29 mouse cellular contexts compared by ENCODE assay signal in genomic region chr4:45073544-45073943, GRCm38 (mm10). TPM values are rescaled to one million over a fixed set of nuclear protein-coding genes. Genes with fewer than 3 reads are reported as not detected.
A peak's percentile ranks its signal among the peaks of the same experiment; 100 is the strongest.
DNase-seq lines count a peak whose midpoint lies in the region; ATAC-seq and TF ChIP-seq lines count a peak whose summit lies in the region.
"Had no signal": no experiment of that assay in that cellular context is flagged by ENCODE, and none has a peak within 500 bp of the region (broad histone marks: within the 10 kb centered on the region; RNA-seq: fewer than 3 reads in every experiment).

No protein-coding gene starts in this region.

- peak overlapping the region; percentile 21; the same call in 1 of the 2 replicates for H3K27ac ChIP-seq in MEL (ENCODE audit: control insufficient read depth, low read depth, low read length)
- peak overlapping the region; percentile 71 for H3K27ac ChIP-seq in liver, embryonic 15.5 days (replicated peaks)
- H3K27ac ChIP-seq: embryonic facial prominence, embryonic 12.5 days; forebrain, embryonic 13.5 days; hindbrain, embryonic 12.5 days; hindbrain, postnatal 0 days; intestine, embryonic 15.5 days; layer of hippocampus, adult 2 months; midbrain, embryonic 10.5 days; neural tube, embryonic 12.5 days had no signal

- peak; percentile 67 for DNase-seq in MEL (ENCODE audit: low read depth, low spot score)
- peak; percentile 60 for DNase-seq in c-Kit-positive CD71-positive TER-119-positive erythroid progenitor cells, embryonic 14.5 days (ENCODE audit: low spot score)
- peak; percentile 61 for DNase-seq in liver
- no peak for DNase-seq in left cerebral cortex, postnatal 10 days (ENCODE audit: extremely low spot score in 1 of 2, low spot score in 2 of 2)
- no peak for DNase-seq in yolk sac, embryonic 10.5 days (ENCODE audit: low spot score)
- DNase-seq: cerebellum, adult 11-12 months; cerebellum, postnatal 10 days; gastrocnemius, postnatal 25 days; heart, adult 11 months; heart, postnatal 36 days; kidney, adult 2 months; kidney, postnatal 36 days; lung, postnatal 4 days; right cerebral cortex, postnatal 4 days; thymus, adult 2 months; thymus, postnatal 36 days had no signal

- no peak overlapping the region for H3K9ac ChIP-seq in MEL (ENCODE audit: control insufficient read depth, low read depth, low read length, poor library complexity, severe bottlenecking)
- no peak overlapping the region for H3K9ac ChIP-seq in liver, embryonic 15.5 days
- H3K9ac ChIP-seq: embryonic facial prominence, embryonic 12.5 days; forebrain, embryonic 13.5 days; hindbrain, embryonic 12.5 days; intestine, embryonic 15.5 days; neural tube, embryonic 12.5 days had no signal

- TF ChIP-seq EP300 in MEL (IDR thresholded peaks at IDR 0.05; ENCODE audit: low read depth in 1 of 2, low read length in 2 of 2): peak; percentile 84 to 91

- H3K4me3 ChIP-seq in MEL (ENCODE audit: control insufficient read depth in 1 of 2, insufficient read depth in 1 of 2, low read depth in 2 of 2, low read length in 2 of 2): no peak overlapping the region
- no peak overlapping the region for H3K4me3 ChIP-seq in liver, embryonic 15.5 days (replicated peaks)
- H3K4me3 ChIP-seq: embryonic facial prominence, embryonic 12.5 days; forebrain, embryonic 13.5 days; hindbrain, embryonic 12.5 days; intestine, embryonic 15.5 days; layer of hippocampus, adult 2 months; midbrain, embryonic 10.5 days; neural tube, embryonic 12.5 days had no signal

- TF ChIP-seq RAD21 in MEL (IDR thresholded peaks at IDR 0.05; ENCODE audit: low read depth, low read length): no peak

- WGBS in liver, embryonic 15.5 days (ENCODE audit: insufficient replicate concordance): 21% methylated on average over 6 of the region's 6 CpGs

- no peaks in the 10 kb centered on the region for H3K79me2 ChIP-seq in MEL (ENCODE audit: control insufficient read depth, insufficient read depth, low read length, poor library complexity)

- no peaks in the 10 kb centered on the region for H3K27me3 ChIP-seq in MEL (ENCODE audit: control insufficient read depth in 1 of 2, insufficient read depth in 2 of 2, low read length in 2 of 2)
- no peaks in the 10 kb centered on the region for H3K27me3 ChIP-seq in liver, embryonic 15.5 days
- H3K27me3 ChIP-seq: embryonic facial prominence, embryonic 12.5 days; forebrain, embryonic 13.5 days; hindbrain, embryonic 12.5 days; intestine, embryonic 15.5 days; neural tube, embryonic 12.5 days had no signal

- ATAC-seq in liver, embryonic 15.5 days (ENCODE audit: insufficient read depth): peak; percentile 81
- no peak for ATAC-seq in megakaryocyte, adult 5-6 weeks (ENCODE audit: poor library complexity, severe bottlenecking)
- no peak for ATAC-seq in frontal cortex, adult (ENCODE audit: low TSS enrichment)
- ATAC-seq: forebrain, embryonic 13.5 days; hindbrain, postnatal 0 days; intestine, embryonic 15.5 days; midbrain, embryonic 16.5 days had no signal

- peaks cover 4 to 17% of the 10 kb centered on the region in 2 experiments for H3K4me1 ChIP-seq in MEL (ENCODE audit: control insufficient read depth in 1 of 2, insufficient read depth in 2 of 2, low read length in 2 of 2)
- peaks cover 57% of the 10 kb centered on the region for H3K4me1 ChIP-seq in liver, embryonic 15.5 days (replicated peaks)
- H3K4me1 ChIP-seq: intestine, embryonic 15.5 days; neural tube, embryonic 12.5 days had no signal

- no peaks in the 10 kb centered on the region for H3K9me3 ChIP-seq in MEL (replicated peaks; ENCODE audit: insufficient read depth, low read length)
- no peaks in the 10 kb centered on the region for H3K9me3 ChIP-seq in liver, embryonic 15.5 days (replicated peaks)
- H3K9me3 ChIP-seq: embryonic facial prominence, embryonic 12.5 days; forebrain, embryonic 13.5 days; hindbrain, embryonic 12.5 days; intestine, embryonic 15.5 days; midbrain, embryonic 10.5 days; neural tube, embryonic 12.5 days had no signal

- intact Hi-C loops in left cerebral cortex, postnatal 10 days (cut with DNase I): no loop called here

- TF ChIP-seq CTCF in MEL (IDR thresholded peaks at IDR 0.05 in 2 of 3, conservative IDR thresholded peaks at IDR 0.05 in 1 of 3; ENCODE audit: control insufficient read depth in 1 of 3, insufficient read depth in 1 of 3, low read depth in 2 of 3, low read length in 3 of 3, poor library complexity in 1 of 3, severe bottlenecking in 1 of 3): no peak

- TF ChIP-seq POLR2A in MEL (IDR thresholded peaks at IDR 0.05; ENCODE audit: control insufficient read depth in 1 of 2, insufficient read depth in 1 of 2, low read depth in 1 of 2, low read length in 2 of 2, poor library complexity in 1 of 2): no peak

- peak overlapping the region; percentile 32; the same call in 1 of the 2 replicates for H3K4me2 ChIP-seq in liver, embryonic 15.5 days
- H3K4me2 ChIP-seq: embryonic facial prominence, embryonic 12.5 days; forebrain, embryonic 13.5 days; heart, embryonic 11.5 days; hindbrain, embryonic 12.5 days; intestine, embryonic 15.5 days; neural tube, embryonic 12.5 days had no signal

- peaks cover 0 to 13% of the 10 kb centered on the region in 2 experiments; a peak in 2 of 4 replicates for H3K36me3 ChIP-seq in MEL (ENCODE audit: control insufficient read depth in 1 of 2, insufficient read depth in 2 of 2, low read length in 2 of 2)
- no peaks in the 10 kb centered on the region for H3K36me3 ChIP-seq in liver, embryonic 15.5 days (replicated peaks)
- H3K36me3 ChIP-seq: intestine, embryonic 15.5 days had no signal

TF ChIP-seq in MEL, 35 proteins besides CTCF, POLR2A, EP300 and RAD21:
- no peak for TF ChIP-seq POLR2AphosphoS5 (IDR thresholded peaks at IDR 0.05; ENCODE audit: borderline replicate concordance, low read depth, low read length)
- TF ChIP-seq MYB (IDR thresholded peaks at IDR 0.05; ENCODE audit: low read depth, low read length): peak; percentile 74
- TF ChIP-seq TAL1 (IDR thresholded peaks at IDR 0.05; ENCODE audit: low read length): peak; percentile 56
- peak; percentile 85 for TF ChIP-seq GATA1 (IDR thresholded peaks at IDR 0.05; ENCODE audit: low read depth, low read length)
- TF ChIP-seq SIN3A (IDR thresholded peaks at IDR 0.05; ENCODE audit: low read length): peak; percentile 29; the same call in 1 of the 2 replicates
- TF ChIP-seq USF2 (IDR thresholded peaks at IDR 0.05; ENCODE audit: borderline replicate concordance in 1 of 2, insufficient read depth in 1 of 2, low read depth in 1 of 2, low read length in 2 of 2): no peak
- TF ChIP-seq RCOR1 (IDR thresholded peaks at IDR 0.05; ENCODE audit: low read depth, low read length): peak; percentile 80
- peak; percentile 90 for TF ChIP-seq ZNF384 (IDR thresholded peaks at IDR 0.05; ENCODE audit: low read depth, low read length)
- TF ChIP-seq TCF12 (IDR thresholded peaks at IDR 0.05; ENCODE audit: low read depth, low read length): peak; percentile 83
- TF ChIP-seq ETS1 (IDR thresholded peaks at IDR 0.05; ENCODE audit: low read depth, low read length): 0 out of 2 replicates have a peak, but pooled peaks have one; percentile 15

RNA-seq across cellular contexts. Expression of gene Fbxo10, which starts 10.9 kb away (rescaled TPM):
- total RNA-seq in MEL (2012; rRNA removed): 2.0 and 2.2 TPM in 2 replicates
- 1 to 10 TPM in 1 of 2 experiments, not detected in 1; 6.5 TPM for polyA plus RNA-seq in MEL (2012; ENCODE audit: insufficient read depth in 1 of 2, insufficient read length in 2 of 2, low read depth in 1 of 2, low replicate concordance in 2 of 2, missing spikeins in 1 of 2)
- 4.0 and 4.5 TPM in 2 replicates for polyA plus RNA-seq in liver, embryonic 15.5 days (2015; fragmentation: Nextera tagmentation; extraction: Ambion mirVana)
- 3.4 and 4.4 TPM in 2 replicates for total RNA-seq in megakaryocyte, adult 5-6 weeks (2015)
- 4.5 and 5.4 TPM in 2 replicates for total RNA-seq in megakaryocyte, adult 5-6 weeks (2017)
- 10 to 100 TPM; 30.3 to 31.3 TPM for total RNA-seq in left cerebral cortex, postnatal 10 days (2021)

RNA-seq across cellular contexts. Expression of gene Tomm5, which starts 34.4 kb away (rescaled TPM):
- total RNA-seq in MEL (2012; rRNA removed): 545 and 639 TPM in 2 replicates
- 100 to 1,000 TPM in 1 of 2 experiments, not detected in 1; 309 TPM for polyA plus RNA-seq in MEL (2012; ENCODE audit: insufficient read depth in 1 of 2, insufficient read length in 2 of 2, low read depth in 1 of 2, low replicate concordance in 2 of 2, missing spikeins in 1 of 2)
- 115 and 126 TPM in 2 replicates for polyA plus RNA-seq in liver, embryonic 15.5 days (2015; fragmentation: Nextera tagmentation; extraction: Ambion mirVana)
- 97.0 and 98.6 TPM in 2 replicates for total RNA-seq in megakaryocyte, adult 5-6 weeks (2015)
- total RNA-seq in megakaryocyte, adult 5-6 weeks (2017): 94.3 and 112 TPM in 2 replicates
- total RNA-seq in left cerebral cortex, postnatal 10 days (2021): 10 to 100 TPM; 67.9 to 69.3 TPM

RNA-seq across cellular contexts. Expression of gene Polr1e, which starts 55.2 kb away (rescaled TPM):
- 35.4 and 40.8 TPM in 2 replicates for total RNA-seq in MEL (2012; rRNA removed)
- polyA plus RNA-seq in MEL (2012; ENCODE audit: insufficient read depth in 1 of 2, insufficient read length in 2 of 2, low read depth in 1 of 2, low replicate concordance in 2 of 2, missing spikeins in 1 of 2): 10 to 100 TPM in 1 of 2 experiments, not detected in 1; 51.5 TPM
- polyA plus RNA-seq in liver, embryonic 15.5 days (2015; fragmentation: Nextera tagmentation; extraction: Ambion mirVana): 14.7 and 15.6 TPM in 2 replicates
- total RNA-seq in megakaryocyte, adult 5-6 weeks (2015): 25.3 and 25.9 TPM in 2 replicates
- total RNA-seq in megakaryocyte, adult 5-6 weeks (2017): 21.0 and 24.3 TPM in 2 replicates
- 10 to 100 TPM; 17.2 to 20.5 TPM for total RNA-seq in left cerebral cortex, postnatal 10 days (2021)

Comparison
In these comparisons a context has a peak if more than half of its experiments do, and no peak if none do; other contexts are left out.
1. DNase-seq: peak in MEL (single experiment), c-Kit-positive CD71-positive TER-119-positive erythroid progenitor cells, embryonic 14.5 days (single experiment) and liver (single experiment); none in left cerebral cortex, postnatal 10 days (0 of 2) and yolk sac, embryonic 10.5 days (single experiment).